Mouse (Mus musculus): Measurements from ENCODE around the gene Tmem120b. TPM values are rescaled to one million over a fixed set of nuclear protein-coding genes. Genes with fewer than 3 reads are reported as not detected.

Gene Tmem120b
- polyA plus RNA-seq, 1 experiment from 2014 or later, result 23.3 TPM

- Histone ChIP-seq H3K9me3 (no peaks in the 10 kb centered on the region), H3K27ac (peak overlapping the region; percentile 76), H3K27me3 (replicated peaks) (no peaks in the 10 kb centered on the region), H3K9ac (peak overlapping the region; percentile 75), H3K4me3 (peak overlapping the region; percentile 80), H3K4me1 (peaks cover 28% of the 10 kb centered on the region), H3K36me3 (replicated peaks) (no peaks in the 10 kb centered on the region), H3K4me2 (peak overlapping the region; percentile 90)
- ATAC-seq (replicated peaks), result peak; percentile 90
- WGBS, result 4% methylated on average over 34 of the region's 35 CpGs
Measured at GRCm38 (mm10) chr5:123076419-123077281, 8.4 kb downstream of the Tmem120b start.

GRCm38 (mm10) chr5:123079568-123079967, 11.4 kb downstream of the Tmem120b start:
- Histone ChIP-seq H3K4me3 (no peak overlapping the region), H3K4me1 (peaks cover 28% of the 10 kb centered on the region), H3K36me3 (replicated peaks) (no peaks in the 10 kb centered on the region), H3K9ac (no peak overlapping the region), H3K27ac (no peak overlapping the region), H3K9me3 (no peaks in the 10 kb centered on the region), H3K4me2 (no peak overlapping the region), H3K27me3 (replicated peaks) (no peaks in the 10 kb centered on the region)
- ATAC-seq (replicated peaks), result no peak
- 82% methylated on average over 1 of the region's 1 CpGs for WGBS

GRCm38 (mm10) chr5:123080041-123080440, 11.8 kb downstream of the Tmem120b start:
- peaks cover 28% of the 10 kb centered on the region for H3K4me1 ChIP-seq
- H3K9ac ChIP-seq, result no peak overlapping the region
- no peaks in the 10 kb centered on the region for H3K36me3 ChIP-seq (replicated peaks)
- WGBS, result 89% methylated on average over 8 of the region's 8 CpGs
- ATAC-seq (replicated peaks), result no peak
- no peak overlapping the region for H3K27ac ChIP-seq
- H3K4me3 ChIP-seq, result no peak overlapping the region
- no peak overlapping the region for H3K4me2 ChIP-seq
- no peaks in the 10 kb centered on the region for H3K9me3 ChIP-seq
- H3K27me3 ChIP-seq (replicated peaks), result no peaks in the 10 kb centered on the region

- H3K27me3 ChIP-seq (replicated peaks), result no peaks in the 10 kb centered on the region
- H3K4me1 ChIP-seq, result peaks cover 25% of the 10 kb centered on the region
- no peak overlapping the region for H3K4me3 ChIP-seq
- H3K4me2 ChIP-seq, result no peak overlapping the region
- no peaks in the 10 kb centered on the region for H3K36me3 ChIP-seq (replicated peaks)
- H3K27ac ChIP-seq, result no peak overlapping the region
- H3K9me3 ChIP-seq, result no peaks in the 10 kb centered on the region
- WGBS, result 96% methylated on average over 12 of the region's 13 CpGs
- H3K9ac ChIP-seq, result no peak overlapping the region
- no peak for ATAC-seq (replicated peaks)
Measured at GRCm38 (mm10) chr5:123080510-123080909, 12.3 kb downstream of the Tmem120b start.

- Histone ChIP-seq H3K4me3 (no peak overlapping the region), H3K4me1 (peaks cover 6% of the 10 kb centered on the region; the same call in 1 of the 2 replicates), H3K27ac (no peak overlapping the region), H3K27me3 (replicated peaks) (no peaks in the 10 kb centered on the region), H3K4me2 (no peak overlapping the region), H3K9me3 (no peaks in the 10 kb centered on the region), H3K36me3 (replicated peaks) (no peaks in the 10 kb centered on the region), H3K9ac (no peak overlapping the region)
- 78% methylated on average over 13 of the region's 13 CpGs for WGBS
- ATAC-seq (replicated peaks), result no peak
Measured at GRCm38 (mm10) chr5:123083340-123084050, 15.3 kb downstream of the Tmem120b start.

- H3K4me1 ChIP-seq, result no peaks in the 10 kb centered on the region
- H3K36me3 ChIP-seq (replicated peaks), result no peaks in the 10 kb centered on the region
- H3K4me3 ChIP-seq, result no peak overlapping the region
- no peak overlapping the region for H3K27ac ChIP-seq
- no peaks in the 10 kb centered on the region for H3K27me3 ChIP-seq (replicated peaks)
- 84% methylated on average over 2 of the region's 2 CpGs for WGBS
- no peaks in the 10 kb centered on the region for H3K9me3 ChIP-seq
- ATAC-seq (replicated peaks), result no peak
- H3K4me2 ChIP-seq, result no peak overlapping the region
- H3K9ac ChIP-seq, result no peak overlapping the region
Measured at GRCm38 (mm10) chr5:123086501-123086900, 18.3 kb downstream of the Tmem120b start.

GRCm38 (mm10) chr5:123088784-123089183, 20.6 kb downstream of the Tmem120b start:
- Histone ChIP-seq H3K9me3 (no peaks in the 10 kb centered on the region), H3K4me3 (no peak overlapping the region), H3K9ac (no peak overlapping the region), H3K4me1 (no peaks in the 10 kb centered on the region), H3K27ac (no peak overlapping the region), H3K27me3 (replicated peaks) (no peaks in the 10 kb centered on the region), H3K4me2 (no peak overlapping the region), H3K36me3 (replicated peaks) (no peaks in the 10 kb centered on the region)
- 92% methylated on average over 4 of the region's 4 CpGs for WGBS
- no peak for ATAC-seq (replicated peaks)

GRCm38 (mm10) chr5:123090560-123091306, 22.5 kb downstream of the Tmem120b start:
- H3K9ac ChIP-seq, result no peak overlapping the region
- no peak overlapping the region for H3K4me2 ChIP-seq
- no peak overlapping the region for H3K27ac ChIP-seq
- no peak for ATAC-seq (replicated peaks)
- no peak overlapping the region for H3K4me3 ChIP-seq
- H3K9me3 ChIP-seq, result no peaks in the 10 kb centered on the region
- WGBS, result 86% methylated on average over 10 of the region's 10 CpGs
- no peaks in the 10 kb centered on the region for H3K4me1 ChIP-seq
- no peaks in the 10 kb centered on the region for H3K36me3 ChIP-seq (replicated peaks)
- H3K27me3 ChIP-seq (replicated peaks), result no peaks in the 10 kb centered on the region

GRCm38 (mm10) chr5:123093077-123093633, 24.9 kb downstream of the Tmem120b start:
- ATAC-seq (replicated peaks), result no peak
- H3K4me1 ChIP-seq, result no peaks in the 10 kb centered on the region
- no peak overlapping the region for H3K27ac ChIP-seq
- no peak overlapping the region for H3K9ac ChIP-seq
- no peaks in the 10 kb centered on the region for H3K36me3 ChIP-seq (replicated peaks)
- no peak overlapping the region for H3K4me3 ChIP-seq
- H3K27me3 ChIP-seq (replicated peaks), result no peaks in the 10 kb centered on the region
- H3K4me2 ChIP-seq, result no peak overlapping the region
- no peaks in the 10 kb centered on the region for H3K9me3 ChIP-seq
- WGBS, result 66% methylated on average over 14 of the region's 14 CpGs

GRCm38 (mm10) chr5:123094238-123094991, 26.2 kb downstream of the Tmem120b start:
- Histone ChIP-seq H3K27me3 (replicated peaks) (no peaks in the 10 kb centered on the region), H3K4me3 (no peak overlapping the region), H3K4me2 (no peak overlapping the region), H3K9ac (no peak overlapping the region), H3K9me3 (no peaks in the 10 kb centered on the region), H3K27ac (no peak overlapping the region), H3K4me1 (no peaks in the 10 kb centered on the region), H3K36me3 (replicated peaks) (no peaks in the 10 kb centered on the region)
- WGBS, result 80% methylated on average over 25 of the region's 25 CpGs
- no peak for ATAC-seq (replicated peaks)

- no peak for ATAC-seq (replicated peaks)
- WGBS, result 86% methylated on average over 8 of the region's 8 CpGs
Measured at GRCm38 (mm10) chr5:123096299-123096698, 28.1 kb downstream of the Tmem120b start.

More at GRCm38 (mm10) chr5:123096299-123096698, 28.1 kb downstream of the Tmem120b start:
- no peak overlapping the region for H3K4me2 ChIP-seq
- H3K27ac ChIP-seq, result no peak overlapping the region
- H3K27me3 ChIP-seq (replicated peaks), result no peaks in the 10 kb centered on the region
- no peak overlapping the region for H3K4me3 ChIP-seq
- H3K36me3 ChIP-seq (replicated peaks), result peaks cover 4% of the 10 kb centered on the region; the same call in 1 of the 2 replicates
- H3K9me3 ChIP-seq, result no peaks in the 10 kb centered on the region
- H3K4me1 ChIP-seq, result no peaks in the 10 kb centered on the region
- no peak overlapping the region for H3K9ac ChIP-seq
